Comparison of ENCODE assay signal across 15 mouse cellular contexts in genomic region chr19:24689531-24689930, GRCm38 (mm10). TPM values are rescaled to one million over a fixed set of nuclear protein-coding genes. Genes with fewer than 3 reads are reported as not detected.
"Had no signal": no experiment of that assay in that cellular context is flagged by ENCODE, and none has a peak within 500 bp of the region (broad histone marks: within the 10 kb centered on the region; RNA-seq: fewer than 3 reads in every experiment).

No protein-coding gene starts in this region.

- H3K9ac ChIP-seq: intestine, embryonic 15.5 days; limb, embryonic 12.5 days; limb, embryonic 15.5 days; liver, embryonic 13.5 days had no signal

- H3K4me1 ChIP-seq: intestine, embryonic 15.5 days; limb, embryonic 15.5 days; liver, embryonic 13.5 days had no signal

- DNase-seq: left cerebral cortex, postnatal 4 days; liver, embryonic 13.5 days; lung, adult 2 months; lung, postnatal 14 days; lung, postnatal 4 days; midbrain, embryonic 14.5 days; thymus, adult 18-20 months; thymus, postnatal 36 days had no signal

- ATAC-seq: intestine, embryonic 15.5 days had no signal

- H3K9me3 ChIP-seq: intestine, embryonic 15.5 days; limb, embryonic 12.5 days; limb, embryonic 15.5 days; liver, embryonic 13.5 days had no signal

- H3K4me2 ChIP-seq: intestine, embryonic 15.5 days; limb, embryonic 12.5 days; limb, embryonic 15.5 days; liver, embryonic 13.5 days; midbrain, embryonic 11.5 days had no signal

- H3K4me3 ChIP-seq: intestine, embryonic 15.5 days; limb, embryonic 12.5 days; limb, embryonic 15.5 days; liver, embryonic 13.5 days had no signal

- H3K27ac ChIP-seq: intestine, embryonic 15.5 days; kidney, postnatal 0 days; limb, embryonic 12.5 days; limb, embryonic 15.5 days; liver, embryonic 13.5 days had no signal

- H3K27me3 ChIP-seq: intestine, embryonic 15.5 days; limb, embryonic 12.5 days; limb, embryonic 15.5 days; liver, embryonic 13.5 days had no signal

- H3K36me3 ChIP-seq: intestine, embryonic 15.5 days; limb, embryonic 12.5 days; limb, embryonic 15.5 days; liver, embryonic 13.5 days had no signal

RNA-seq across cellular contexts. Expression of gene Tmem252, which starts 15.7 kb away (rescaled TPM):
- total RNA-seq: megakaryocyte progenitor cell, adult 5-6 weeks; megakaryocyte-erythroid progenitor cell, adult 5-6 weeks had no signal
